Mouse (Mus musculus): ENCODE measurements around the gene Smdt1.
"Not testable (repeated sequence)": the region's sequence is repeated elsewhere in the genome, so short reads cannot be mapped to it uniquely, and the experiment has no call there.

DNA sequence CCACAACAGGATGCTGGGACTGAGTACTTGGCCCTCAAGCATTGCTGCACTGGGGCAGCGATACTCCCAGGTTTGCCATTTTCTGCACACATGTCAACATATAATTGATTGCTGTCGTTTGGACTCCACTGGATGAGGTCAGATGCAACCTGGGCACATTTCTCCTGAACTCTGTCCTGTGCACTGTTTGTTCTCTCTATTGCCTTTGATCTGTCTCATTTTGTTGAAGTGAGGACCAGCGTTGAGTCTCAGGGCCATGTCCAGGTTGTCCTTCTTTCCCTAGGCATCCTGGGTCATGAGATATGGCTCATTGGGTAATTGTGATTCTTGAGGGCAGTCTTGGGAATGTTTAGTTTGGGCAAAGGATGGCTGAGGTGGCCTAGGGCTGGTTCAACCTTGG lies 57.2 kb downstream of the Smdt1 start:
- not testable (repeated sequence) for TF ChIP-seq GATA1 (IDR thresholded peaks at IDR 0.05; ENCODE audit: borderline replicate concordance, low read length); FLI1 (IDR thresholded peaks at IDR 0.05; ENCODE audit: low read length)
